Mouse (Mus musculus) heart, postnatal 36 days (tissue): ENCODE measurements around the gene Gm21083. TPM values are rescaled to one million over a fixed set of nuclear protein-coding genes. Genes with fewer than 3 reads are reported as not detected.
"Not testable (repeated sequence)": the region's sequence is repeated elsewhere in the genome, so short reads cannot be mapped to it uniquely, and the experiment has no call there.

Experiments
- DNase-seq, 2 experiments: peaks; one replicate each; pipeline ENCODE4 v3.0.0; 2021 to 2022
- intact Hi-C: fragments of 180-260 bp; cut with DNase I; formaldehyde crosslinking; loops from one replicate; pipeline ENCODE4 v1.15.1; 2025
- total RNA-seq, 2 experiments: library from RNA; stranded (reverse); gene quantifications; 2 replicates each; pipeline ENCODE4 v1.2.3; 2021

Gm21083 gene
- total RNA-seq, 2 experiments from 2014 or later: not detected

DNA sequence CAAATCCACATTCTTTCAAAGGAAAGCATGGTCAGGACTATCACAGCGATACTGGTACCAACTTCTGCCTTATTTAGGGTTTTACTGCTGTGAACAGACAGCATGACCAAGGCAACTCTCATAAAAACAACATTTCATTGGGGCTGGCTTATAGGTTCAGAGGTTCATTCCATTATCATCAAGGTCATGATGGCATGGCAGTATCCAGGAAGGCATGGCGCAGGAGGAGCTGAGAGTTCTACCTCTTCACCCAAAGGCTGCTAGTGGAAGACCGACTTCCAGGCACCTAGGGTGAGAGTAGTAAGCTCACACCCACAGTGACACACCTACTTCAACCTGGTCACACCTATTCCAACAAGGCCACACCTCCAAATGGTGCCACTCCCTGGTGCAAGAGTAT, 39.1 kb downstream of the Gm21083 start:
- intact Hi-C loops, DNase-seq: not testable (repeated sequence)

DNA sequence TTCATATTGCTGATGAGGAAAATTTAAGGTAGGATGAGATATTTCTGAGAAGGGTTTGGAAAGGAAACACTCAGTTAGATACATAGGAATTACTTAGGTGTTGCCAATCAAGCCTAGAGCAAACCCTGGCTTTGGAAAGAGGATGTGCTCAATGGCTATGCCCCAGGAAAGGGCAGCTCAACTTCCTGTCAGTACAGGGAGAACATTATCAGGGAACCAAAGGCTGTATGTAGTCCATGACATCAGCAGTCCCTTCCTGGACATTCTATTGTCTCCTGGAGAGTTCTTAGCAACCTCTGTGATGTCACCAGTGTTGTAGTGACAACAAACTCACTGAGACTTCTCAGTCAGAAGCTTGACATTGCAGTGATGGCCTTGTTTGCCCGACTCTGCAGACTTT, 41.6 kb downstream of the Gm21083 start, which contains the start of gene Speer4d:
TSS of gene Speer4d (plus strand) at position 301 of the 400 bp plus-strand sequence.
- DNase-seq, intact Hi-C loops: not testable (repeated sequence)

DNA sequence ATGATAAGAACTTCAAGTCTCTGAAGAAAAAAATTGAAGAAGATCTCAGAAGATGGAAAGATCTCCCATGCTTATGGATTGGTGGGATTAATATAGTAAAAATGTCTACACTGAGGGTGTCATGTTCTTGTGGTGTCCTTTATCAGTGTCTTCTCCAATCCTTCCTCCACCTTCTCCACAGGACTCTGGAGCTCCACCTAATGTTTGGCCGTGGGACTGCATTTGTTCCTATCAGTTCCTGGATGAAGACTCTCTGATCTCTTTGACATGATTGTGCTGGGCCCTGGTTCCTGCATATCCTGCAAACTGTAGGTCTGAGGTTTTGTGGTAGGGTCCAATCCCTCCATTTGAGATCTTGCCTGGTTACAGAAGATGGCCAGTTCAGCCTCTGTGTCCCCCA, 51.0 kb downstream of the Gm21083 start:
- DNase-seq, intact Hi-C loops: not testable (repeated sequence)

DNA sequence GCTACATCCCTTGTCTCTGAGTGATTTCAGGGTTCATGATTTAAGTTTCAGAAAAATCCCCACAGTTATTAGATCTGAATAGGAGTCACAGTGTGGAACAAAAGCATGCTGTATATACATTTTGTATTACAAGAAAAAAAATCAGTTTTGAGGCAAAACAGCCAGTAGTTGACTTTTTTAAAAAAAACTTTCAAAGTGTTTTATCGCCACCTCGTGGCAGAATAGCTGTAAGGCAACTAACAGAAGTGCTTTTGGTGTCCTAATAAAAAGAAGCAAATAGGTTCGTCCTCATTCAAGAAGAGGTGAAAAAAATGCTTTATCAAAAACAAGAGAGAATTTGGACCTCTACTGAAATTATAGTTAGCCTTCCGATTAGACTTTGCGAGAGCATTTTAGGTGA, 52.9 kb downstream of the Gm21083 start:
- intact Hi-C loops, DNase-seq: not testable (repeated sequence)

Other genes starting within 250 kb of the Gm21083 start
- not detected for gene Gm21149, start 100.8 kb upstream of the Gm21083 start, total RNA-seq
- gene Gm21190, start 48.1 kb upstream of the Gm21083 start, total RNA-seq: not detected
- not detected for gene Speer4d, start 41.7 kb downstream of the Gm21083 start, total RNA-seq
- gene 4930572O03Rik, start 79.7 kb downstream of the Gm21083 start, total RNA-seq: not detected
- not detected for gene Speer4c, start 136.9 kb downstream of the Gm21083 start, total RNA-seq